Mouse (Mus musculus): ENCODE results near the gene Rnf227. TPM values are rescaled to one million over a fixed set of nuclear protein-coding genes. Genes with fewer than 3 reads are reported as not detected.
"Not testable (repeated sequence)": the region's sequence is repeated elsewhere in the genome, so short reads cannot be mapped to it uniquely, and the experiment has no call there.

The Rnf227 gene
- 100 to 1,000 TPM in 1 of 2 experiments, 10 to 100 TPM in 1; 95.7 to 101 TPM for total RNA-seq (2021)
- long read RNA-seq, experiment 1, transcript Rnf227-201 (2 exons, 2,081 nt), result major isoform, 223 of 232 reads
- long read RNA-seq, experiment 1, partial matches to known transcripts, result 0 of 232 reads
- long read RNA-seq, experiment 1, other reads (novel, unspliced or antisense), result 8 of 232 reads
- long read RNA-seq, experiment 2, transcript Rnf227-201 (2 exons, 2,081 nt), result major isoform, 160 of 164 reads
- long read RNA-seq, experiment 2, partial matches to known transcripts, result 0 of 164 reads
- long read RNA-seq, experiment 2, other reads (novel, unspliced or antisense), result 4 of 164 reads

DNA sequence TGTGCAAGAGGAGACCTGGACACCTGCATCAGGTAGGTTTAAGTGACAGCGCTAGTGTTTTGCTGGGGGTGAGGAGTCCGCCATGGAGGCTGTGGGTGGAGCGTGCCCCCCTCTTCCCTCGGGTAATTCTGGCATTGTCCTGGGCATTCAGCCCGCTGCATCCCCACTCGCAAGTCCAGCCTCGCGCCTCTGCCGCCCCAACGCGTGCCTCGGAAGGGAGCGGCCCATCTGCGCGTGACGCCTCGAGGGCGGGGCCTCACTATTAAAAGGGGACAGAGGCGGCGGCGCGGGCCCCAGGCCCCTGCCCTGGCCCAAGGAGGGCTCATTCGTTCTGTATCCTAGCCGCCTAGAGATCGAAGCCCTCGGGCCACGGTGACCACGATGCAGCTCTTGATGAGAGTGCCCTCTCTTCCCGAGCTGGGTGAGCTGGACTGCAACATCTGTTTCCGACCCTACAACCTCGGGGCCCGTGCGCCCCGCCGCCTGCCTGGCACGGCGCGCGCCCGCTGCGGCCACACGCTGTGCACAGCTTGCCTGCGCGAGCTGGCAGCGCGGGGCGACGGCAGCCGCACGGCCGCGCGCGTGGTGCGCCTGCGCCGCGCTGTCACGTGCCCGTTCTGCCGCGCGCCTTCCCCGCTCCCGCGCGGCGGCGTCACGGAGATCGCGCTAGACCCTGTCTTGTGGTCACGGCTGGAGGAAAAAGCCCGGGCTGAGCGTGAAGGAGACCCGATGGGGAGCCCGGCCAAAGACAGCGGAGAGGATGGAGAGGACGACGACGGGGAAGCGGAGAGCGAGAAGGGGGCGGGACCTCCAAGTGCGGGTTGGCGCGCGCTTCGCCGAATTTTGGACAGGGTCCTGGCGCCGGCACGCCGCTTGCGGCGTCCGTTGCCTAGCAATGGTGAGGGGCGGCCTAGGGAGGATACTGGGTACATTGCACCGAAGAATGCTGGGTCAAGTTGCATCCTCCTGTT lies at the start of gene Rnf227:
Rnf227 (plus strand) TSS at position 301 of the 971 bp plus-strand sequence.
- peak; percentile 69 to 77 for DNase-seq (ENCODE audit: low spot score in 2 of 2)
- intact Hi-C loops (cut with DNase I), result loop anchor here (2.0 kb wide), 1 partner anchor 26 kb away; no protein-coding TSS in a partner anchor

DNA sequence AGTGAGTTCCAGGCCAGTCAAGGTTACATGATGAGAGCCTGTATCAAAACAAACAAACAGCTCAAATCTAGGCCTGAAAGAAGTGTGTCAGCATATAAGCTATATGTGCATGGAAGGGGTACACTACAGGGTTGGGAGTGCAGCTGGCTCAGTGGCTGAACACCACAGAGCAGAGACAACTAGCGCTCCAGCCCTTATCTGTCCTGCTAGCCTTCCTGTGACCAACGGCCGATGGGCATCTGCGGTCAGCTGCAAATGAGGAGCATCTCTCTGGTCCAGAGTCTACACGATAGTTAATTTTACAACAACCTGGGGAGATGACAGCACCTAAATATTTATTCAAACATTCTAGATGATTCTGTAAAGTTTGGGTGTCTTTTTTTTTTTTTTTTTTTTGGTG lies 49.1 kb upstream of the Rnf227 start:
- intact Hi-C loops (cut with DNase I), result no loop called here
- no peak for DNase-seq (ENCODE audit: low spot score in 2 of 2)

- intact Hi-C loops (cut with DNase I), result no loop called here
- no peak for DNase-seq (ENCODE audit: low spot score in 2 of 2)
Observed at GRCm38 (mm10) chr11:69295286-69295685, 45.0 kb upstream of the Rnf227 start.

GRCm38 (mm10) chr11:69297799-69298198 lies 42.5 kb upstream of the Rnf227 start:
- no peak for DNase-seq (ENCODE audit: low spot score in 2 of 2)
- intact Hi-C loops (cut with DNase I), result no loop called here

DNA sequence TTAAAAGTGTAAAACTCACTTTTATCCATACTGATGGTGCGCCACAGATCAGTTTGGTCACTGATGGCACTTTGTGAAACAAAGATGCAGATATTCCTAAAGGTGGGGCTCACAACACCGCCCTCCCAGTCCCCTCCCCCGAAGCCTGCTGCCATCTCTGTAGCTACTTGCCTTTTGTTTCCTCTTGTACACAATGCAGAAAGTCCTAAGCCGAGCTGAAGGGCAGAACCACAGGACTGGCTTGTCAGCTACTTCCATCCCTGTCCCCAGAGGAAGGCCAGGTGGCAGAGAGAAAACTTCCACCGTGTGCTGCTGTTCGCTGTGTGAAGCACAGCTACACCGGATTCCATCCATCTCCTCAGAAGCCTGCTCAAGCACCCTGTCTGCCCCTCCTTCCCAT lies 42.0 kb upstream of the Rnf227 start:
- intact Hi-C loops (cut with DNase I), result no loop called here
- DNase-seq (ENCODE audit: low spot score in 2 of 2), result no peak

GRCm38 (mm10) chr11:69302817-69303216 lies 37.4 kb upstream of the Rnf227 start:
- DNase-seq (ENCODE audit: low spot score in 2 of 2), result no peak
- intact Hi-C loops (cut with DNase I), result no loop called here

GRCm38 (mm10) chr11:69305291-69305690 lies 35.0 kb upstream of the Rnf227 start:
- intact Hi-C loops (cut with DNase I), result no loop called here
- no peak for DNase-seq (ENCODE audit: low spot score in 2 of 2)

- no peak for DNase-seq (ENCODE audit: low spot score in 2 of 2)
- intact Hi-C loops (cut with DNase I), result no loop called here
Observed at GRCm38 (mm10) chr11:69306039-69306438, 34.2 kb upstream of the Rnf227 start.

- DNase-seq (ENCODE audit: low spot score in 2 of 2), result no peak
- intact Hi-C loops (cut with DNase I), result no loop called here
Observed at GRCm38 (mm10) chr11:69311266-69311665, 29.0 kb upstream of the Rnf227 start.

DNA sequence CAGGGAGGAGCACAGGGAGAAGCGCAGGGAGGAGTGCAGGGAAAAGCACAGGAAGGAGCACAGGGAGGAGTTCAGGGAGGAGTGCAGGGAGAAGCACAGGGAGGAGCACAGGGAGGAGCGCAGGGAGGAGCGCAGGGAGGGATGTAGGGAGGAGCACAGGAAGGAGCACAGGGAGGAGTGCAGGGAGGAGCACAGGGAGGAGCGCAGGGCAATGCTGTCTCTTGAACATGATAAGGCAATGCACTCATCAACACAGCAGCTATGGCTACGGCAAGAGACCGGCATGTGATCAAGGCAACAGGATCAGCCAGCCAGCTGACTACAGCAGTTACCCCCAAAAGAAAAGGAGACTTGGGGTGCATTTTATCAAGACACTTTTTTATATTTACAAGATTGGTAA lies 23.9 kb upstream of the Rnf227 start:
- DNase-seq (ENCODE audit: low spot score in 2 of 2), result no peak
- intact Hi-C loops (cut with DNase I), result no loop called here

DNA sequence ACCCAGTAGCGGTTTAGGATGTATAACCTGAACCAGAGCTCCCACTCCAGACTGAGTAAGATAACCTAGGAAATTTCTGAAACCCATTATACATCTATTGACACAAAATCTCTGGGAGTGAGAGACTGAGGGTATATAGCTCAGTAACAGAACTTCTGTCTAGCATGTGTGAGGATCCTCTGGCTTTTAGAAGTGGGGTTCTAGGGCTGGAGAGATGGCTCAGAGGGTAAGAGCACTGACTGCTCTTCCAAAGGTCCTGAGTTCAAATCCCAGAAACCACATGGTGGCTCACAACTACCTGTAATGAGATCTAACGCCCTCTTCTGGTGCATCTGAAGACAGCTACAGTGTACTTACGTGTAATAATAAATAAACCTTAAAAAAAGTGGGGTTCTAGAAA lies 22.3 kb upstream of the Rnf227 start:
- intact Hi-C loops (cut with DNase I); DNase-seq (ENCODE audit: low spot score in 2 of 2): not testable (repeated sequence)

GRCm38 (mm10) chr11:69321580-69321979 lies 18.7 kb upstream of the Rnf227 start:
- intact Hi-C loops (cut with DNase I), result loop anchor here (5.0 kb wide), 1 partner anchor 54 kb away; no protein-coding TSS in a partner anchor
- DNase-seq (ENCODE audit: low spot score in 2 of 2), result no peak

DNA sequence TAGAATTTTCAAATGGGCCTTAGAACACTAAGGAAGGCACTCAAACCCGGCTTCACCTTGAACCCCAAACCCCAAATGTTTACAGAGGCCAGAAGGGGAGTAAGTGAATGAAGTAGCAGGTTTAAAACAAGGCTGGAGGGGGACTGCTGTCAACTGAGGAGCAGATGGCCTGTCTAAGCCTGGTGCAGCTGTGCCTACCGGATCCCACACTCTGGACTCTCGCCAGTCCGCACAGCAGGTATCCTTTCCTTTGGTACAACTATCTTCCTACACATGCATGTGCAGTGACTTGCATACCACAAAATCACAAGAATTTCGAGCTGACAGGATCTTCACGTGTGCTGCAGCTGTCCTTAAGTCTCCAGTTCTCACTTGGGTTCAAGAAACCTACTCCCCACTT lies 18.3 kb upstream of the Rnf227 start:
- intact Hi-C loops (cut with DNase I), result loop anchor here (5.0 kb wide), 1 partner anchor 55 kb away; no protein-coding TSS in a partner anchor

GRCm38 (mm10) chr11:69322693-69323471 lies 17.4 kb upstream of the Rnf227 start:
- intact Hi-C loops (cut with DNase I), result loop anchor here (5.0 kb wide), 1 partner anchor 56 kb away; no protein-coding TSS in a partner anchor

More for the DNA sequence above, 18.3 kb upstream of the Rnf227 start:
- DNase-seq (ENCODE audit: low spot score in 2 of 2), result peak in 1 of 2 experiments; percentile 62

DNA sequence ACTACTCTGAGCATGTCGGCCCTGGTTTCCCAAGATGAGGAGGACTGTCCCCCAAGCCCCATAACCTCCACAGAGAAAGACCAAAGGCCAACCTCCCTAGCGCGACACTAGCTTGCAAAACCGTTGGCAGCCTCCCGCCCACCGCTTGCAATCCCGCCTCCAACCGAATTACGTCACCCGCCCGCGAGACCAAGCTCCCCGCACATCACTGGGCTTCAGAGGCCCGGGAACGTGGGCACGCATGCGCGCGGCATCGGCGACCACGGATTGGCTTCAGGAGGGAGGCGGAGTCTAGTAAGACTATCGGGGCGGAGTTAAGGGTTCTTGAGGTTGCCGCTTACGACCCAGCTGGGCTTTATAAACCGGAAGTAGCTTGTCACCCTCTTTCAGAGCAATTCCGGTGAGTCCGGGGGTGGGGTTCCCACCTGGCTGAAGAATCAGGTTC lies 16.6 kb upstream of the Rnf227 start, which contains the start of the genes Cntrob and Trappc1:
Cntrob (minus strand) TSS at position 109 of the 445 bp plus-strand sequence.
Trappc1 (plus strand) TSS at position 314 of the 445 bp plus-strand sequence.
- intact Hi-C loops (cut with DNase I), result loop anchor here (5.0 kb wide), 1 partner anchor 56 kb away; no protein-coding TSS in a partner anchor
- peak; percentile 99 for DNase-seq (ENCODE audit: low spot score in 2 of 2)

More at GRCm38 (mm10) chr11:69322693-69323471, 17.4 kb upstream of the Rnf227 start:
- DNase-seq (ENCODE audit: low spot score in 2 of 2), result no peak

GRCm38 (mm10) chr11:69324749-69325148 lies 15.5 kb upstream of the Rnf227 start:
- DNase-seq (ENCODE audit: low spot score in 2 of 2), result no peak
- intact Hi-C loops (cut with DNase I), result loop anchor here (5.0 kb wide), 2 partner anchors 43 to 57 kb away; partner anchors contain the start of gene Chd3

- peak; percentile 87 to 93 for DNase-seq (ENCODE audit: low spot score in 2 of 2)
- intact Hi-C loops (cut with DNase I), result loop anchor here (5.0 kb wide), 1 partner anchor 41 kb away; the partner anchor contains the start of gene Chd3
Observed at GRCm38 (mm10) chr11:69325628-69326407, 14.4 kb upstream of the Rnf227 start, which contains the start of gene Kcnab3. Gene Kcnab3, plus strand, starts transcription at chr11:69326258.
